Mouse (Mus musculus): ENCODE results near the gene Scyl2. TPM values are rescaled to one million over a fixed set of nuclear protein-coding genes. Genes with fewer than 3 reads are reported as not detected.
"Not testable (repeated sequence)": the region's sequence is repeated elsewhere in the genome, so short reads cannot be mapped to it uniquely, and the experiment has no call there.

Scyl2 gene
- polyA plus RNA-seq, 1 experiment: 58.2 TPM

GRCm38 (mm10) chr10:89676609-89677008 lies 9.5 kb downstream of the Scyl2 start:
- H3K36me3 ChIP-seq (ENCODE audit: control insufficient read depth, insufficient read depth, low read length, poor library complexity, severe bottlenecking): no peaks in the 10 kb centered on the region
- H3K9me3 ChIP-seq (replicated peaks; ENCODE audit: control insufficient read depth, insufficient read depth, low read length, poor library complexity, severe bottlenecking): no peaks in the 10 kb centered on the region
- no peak overlapping the region for H3K9ac ChIP-seq (ENCODE audit: low read depth, poor library complexity, severe bottlenecking)
- no peak overlapping the region for H3K4me3 ChIP-seq (ENCODE audit: low read depth, low read length)
- no peaks in the 10 kb centered on the region for H3K4me1 ChIP-seq (ENCODE audit: control insufficient read depth, insufficient read depth, low read length)
- TF ChIP-seq CTCF (IDR thresholded peaks at IDR 0.05; ENCODE audit: low read depth, low read length) (no peak), POLR2A (IDR thresholded peaks at IDR 0.05; ENCODE audit: insufficient read depth, low read length) (no peak), EP300 (IDR thresholded peaks at IDR 0.05; ENCODE audit: insufficient read depth, low read depth, low read length) (no peak)
- H3K27me3 ChIP-seq (ENCODE audit: control insufficient read depth, insufficient read depth, low read length, poor library complexity, severe bottlenecking): no peaks in the 10 kb centered on the region
- no peak overlapping the region for H3K27ac ChIP-seq (ENCODE audit: insufficient read depth, low read length)

DNA sequence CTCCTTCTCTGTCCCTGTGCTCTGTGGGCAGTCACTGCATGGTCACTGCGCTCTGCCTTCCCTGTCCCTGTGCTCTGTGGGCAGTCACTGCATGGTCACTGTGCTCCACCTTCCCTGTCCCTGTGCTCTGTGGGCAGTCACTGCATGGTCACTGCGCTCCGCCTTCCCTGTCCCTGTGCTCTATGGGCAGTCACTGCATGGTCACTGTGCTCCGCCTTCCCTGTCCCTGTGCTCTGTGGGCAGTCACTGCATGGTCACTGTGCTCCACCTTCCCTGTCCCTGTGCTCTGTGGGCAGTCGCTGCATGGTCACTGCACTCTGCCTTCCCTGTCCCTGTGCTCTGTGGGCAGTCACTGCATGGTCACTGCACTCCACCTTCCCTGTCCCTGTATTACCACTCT lies 15.7 kb downstream of the Scyl2 start:
- not testable (repeated sequence) for H3K36me3 ChIP-seq (ENCODE audit: control insufficient read depth, insufficient read depth, low read length, poor library complexity, severe bottlenecking); H3K9me3 ChIP-seq (replicated peaks; ENCODE audit: control insufficient read depth, insufficient read depth, low read length, poor library complexity, severe bottlenecking); H3K27me3 ChIP-seq (ENCODE audit: control insufficient read depth, insufficient read depth, low read length, poor library complexity, severe bottlenecking); H3K4me3 ChIP-seq (ENCODE audit: low read depth, low read length); H3K4me1 ChIP-seq (ENCODE audit: control insufficient read depth, insufficient read depth, low read length); H3K27ac ChIP-seq (ENCODE audit: insufficient read depth, low read length); H3K9ac ChIP-seq (ENCODE audit: low read depth, poor library complexity, severe bottlenecking)

GRCm38 (mm10) chr10:89667571-89667970 lies 18.5 kb downstream of the Scyl2 start:
- no peak overlapping the region for H3K9ac ChIP-seq (ENCODE audit: low read depth, poor library complexity, severe bottlenecking)
- no peaks in the 10 kb centered on the region for H3K27me3 ChIP-seq (ENCODE audit: control insufficient read depth, insufficient read depth, low read length, poor library complexity, severe bottlenecking)
- H3K27ac ChIP-seq (ENCODE audit: insufficient read depth, low read length): no peak overlapping the region
- H3K9me3 ChIP-seq (replicated peaks; ENCODE audit: control insufficient read depth, insufficient read depth, low read length, poor library complexity, severe bottlenecking): no peaks in the 10 kb centered on the region
- H3K36me3 ChIP-seq (ENCODE audit: control insufficient read depth, insufficient read depth, low read length, poor library complexity, severe bottlenecking): no peaks in the 10 kb centered on the region
- no peak for TF ChIP-seq CTCF (IDR thresholded peaks at IDR 0.05; ENCODE audit: low read depth, low read length)
- TF ChIP-seq POLR2A (IDR thresholded peaks at IDR 0.05; ENCODE audit: insufficient read depth, low read length): no peak
- no peak for TF ChIP-seq EP300 (IDR thresholded peaks at IDR 0.05; ENCODE audit: insufficient read depth, low read depth, low read length)
- no peak overlapping the region for H3K4me3 ChIP-seq (ENCODE audit: low read depth, low read length)
- H3K4me1 ChIP-seq (ENCODE audit: control insufficient read depth, insufficient read depth, low read length): no peaks in the 10 kb centered on the region

DNA sequence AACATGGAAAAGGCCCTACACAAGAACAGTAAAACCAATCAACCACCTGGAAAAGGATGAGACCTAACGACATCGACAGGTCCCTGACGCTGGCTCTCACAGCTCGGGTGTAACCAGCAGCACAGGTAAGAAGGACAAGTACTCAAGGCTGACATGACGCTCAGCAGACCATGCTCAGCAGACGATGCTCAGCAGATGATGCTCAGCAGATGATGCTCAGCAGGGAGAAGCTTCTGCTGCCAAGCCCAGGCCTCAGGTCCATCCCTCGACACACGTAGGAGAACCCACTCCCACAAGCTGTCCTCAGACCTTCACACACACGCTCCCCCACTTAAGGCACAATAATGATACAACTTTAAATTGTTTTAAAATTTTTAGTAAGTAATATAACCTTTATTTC lies 20.4 kb downstream of the Scyl2 start:
- Histone ChIP-seq H3K4me3 (ENCODE audit: low read depth, low read length) (no peak overlapping the region), H3K4me1 (ENCODE audit: control insufficient read depth, insufficient read depth, low read length) (no peaks in the 10 kb centered on the region), H3K9ac (ENCODE audit: low read depth, poor library complexity, severe bottlenecking) (no peak overlapping the region), H3K27me3 (ENCODE audit: control insufficient read depth, insufficient read depth, low read length, poor library complexity, severe bottlenecking) (no peaks in the 10 kb centered on the region), H3K9me3 (replicated peaks; ENCODE audit: control insufficient read depth, insufficient read depth, low read length, poor library complexity, severe bottlenecking) (no peaks in the 10 kb centered on the region), H3K36me3 (ENCODE audit: control insufficient read depth, insufficient read depth, low read length, poor library complexity, severe bottlenecking) (no peaks in the 10 kb centered on the region; the same call in 1 of the 2 replicates), H3K27ac (ENCODE audit: insufficient read depth, low read length) (no peak overlapping the region)
- no peak for TF ChIP-seq CTCF (IDR thresholded peaks at IDR 0.05; ENCODE audit: low read depth, low read length)
- TF ChIP-seq EP300 (IDR thresholded peaks at IDR 0.05; ENCODE audit: insufficient read depth, low read depth, low read length): no peak
- TF ChIP-seq POLR2A (IDR thresholded peaks at IDR 0.05; ENCODE audit: insufficient read depth, low read length): no peak

DNA sequence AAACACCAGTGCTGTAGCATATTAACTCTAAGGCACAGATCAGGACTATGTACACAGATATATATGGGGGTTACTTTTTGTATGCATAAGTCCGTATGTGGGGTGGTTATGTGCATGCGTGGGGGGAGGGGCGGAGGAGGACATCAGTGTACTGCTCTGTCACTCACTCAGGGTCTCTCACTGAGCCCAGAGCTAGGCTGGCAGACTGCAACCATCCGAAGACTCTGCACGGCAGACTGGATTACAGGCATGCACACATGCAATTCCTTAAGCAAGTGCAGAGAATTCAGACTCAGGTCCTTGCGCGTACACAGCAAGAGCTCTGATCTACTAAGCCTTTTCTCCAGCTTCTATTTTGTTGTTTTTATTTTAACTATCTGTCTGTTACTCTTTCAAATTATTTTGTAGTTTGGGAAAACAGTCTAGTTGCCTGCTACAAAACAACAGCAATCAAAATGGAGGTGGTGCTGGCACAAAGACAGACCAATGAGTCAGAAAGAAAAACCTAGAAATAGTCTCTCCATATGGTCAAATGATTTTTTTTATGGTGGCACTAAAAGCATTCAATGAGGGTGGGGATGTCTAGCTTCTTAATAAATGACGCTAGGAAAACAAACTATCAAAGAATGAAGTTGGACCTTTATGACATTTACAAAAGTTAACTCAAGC lies 21.0 kb downstream of the Scyl2 start:
- no peaks in the 10 kb centered on the region; the same call in 1 of the 2 replicates for H3K36me3 ChIP-seq (ENCODE audit: control insufficient read depth, insufficient read depth, low read length, poor library complexity, severe bottlenecking)
- no peaks in the 10 kb centered on the region for H3K9me3 ChIP-seq (replicated peaks; ENCODE audit: control insufficient read depth, insufficient read depth, low read length, poor library complexity, severe bottlenecking)
- TF ChIP-seq EP300 (IDR thresholded peaks at IDR 0.05; ENCODE audit: insufficient read depth, low read depth, low read length): no peak
- no peak for TF ChIP-seq CTCF (IDR thresholded peaks at IDR 0.05; ENCODE audit: low read depth, low read length)
- no peak for TF ChIP-seq POLR2A (IDR thresholded peaks at IDR 0.05; ENCODE audit: insufficient read depth, low read length)
- H3K4me3 ChIP-seq (ENCODE audit: low read depth, low read length): no peak overlapping the region
- H3K9ac ChIP-seq (ENCODE audit: low read depth, poor library complexity, severe bottlenecking): no peak overlapping the region
- no peak overlapping the region for H3K27ac ChIP-seq (ENCODE audit: insufficient read depth, low read length)
- H3K4me1 ChIP-seq (ENCODE audit: control insufficient read depth, insufficient read depth, low read length): no peaks in the 10 kb centered on the region
- H3K27me3 ChIP-seq (ENCODE audit: control insufficient read depth, insufficient read depth, low read length, poor library complexity, severe bottlenecking): no peaks in the 10 kb centered on the region

- Histone ChIP-seq H3K27ac (ENCODE audit: insufficient read depth, low read length) (no peak overlapping the region), H3K9ac (ENCODE audit: low read depth, poor library complexity, severe bottlenecking) (no peak overlapping the region), H3K4me3 (ENCODE audit: low read depth, low read length) (no peak overlapping the region), H3K9me3 (replicated peaks; ENCODE audit: control insufficient read depth, insufficient read depth, low read length, poor library complexity, severe bottlenecking) (no peaks in the 10 kb centered on the region), H3K27me3 (ENCODE audit: control insufficient read depth, insufficient read depth, low read length, poor library complexity, severe bottlenecking) (no peaks in the 10 kb centered on the region), H3K36me3 (ENCODE audit: control insufficient read depth, insufficient read depth, low read length, poor library complexity, severe bottlenecking) (peaks cover 17% of the 10 kb centered on the region), H3K4me1 (ENCODE audit: control insufficient read depth, insufficient read depth, low read length) (no peaks in the 10 kb centered on the region)
- TF ChIP-seq POLR2A (IDR thresholded peaks at IDR 0.05; ENCODE audit: insufficient read depth, low read length) (no peak), EP300 (IDR thresholded peaks at IDR 0.05; ENCODE audit: insufficient read depth, low read depth, low read length) (no peak)
Measured at GRCm38 (mm10) chr10:89656366-89656765, 29.7 kb downstream of the Scyl2 start.

Data from ES-Bruce4 (cell line).